Mouse (Mus musculus) testis, adult 2 months (tissue): ENCODE results near the gene Prpf8.
"Not testable (repeated sequence)": the region's sequence is repeated elsewhere in the genome, so short reads cannot be mapped to it uniquely, and the experiment has no call there.

Experiments used
- CTCF ChIP-seq: fragments of 200-500 bp; IDR thresholded peaks from 2 replicates; pipeline ENCODE4 v1.5.1; 2012; ENCODE audit warnings: low read depth, mild to moderate bottlenecking, inconsistent platforms, low read length, moderate library complexity; ENCODE audit not compliant: control insufficient read depth, insufficient read depth, insufficient replicate concordance
- POLR2A ChIP-seq: fragments of 200-500 bp; IDR thresholded peaks from 2 replicates; pipeline ENCODE4 v1.6.1; 2012; ENCODE audit warnings: low read depth, mild to moderate bottlenecking, inconsistent platforms, low read length, moderate library complexity; ENCODE audit not compliant: control insufficient read depth

- not testable (repeated sequence) for TF ChIP-seq CTCF, POLR2A
Measured at GRCm38 (mm10) chr11:75455971-75456370, 30.6 kb upstream of the Prpf8 start.
